Mouse (Mus musculus) ES-E14 (cell line): Measurements from ENCODE around the gene Ankrd33.

Experiments
- HCFC1 ChIP-seq: IDR thresholded peaks from 2 replicates; pipeline ENCODE4 v1.6.1; 2012; ENCODE audit warnings: low read length, inconsistent platforms, borderline replicate concordance; ENCODE audit not compliant: insufficient read depth
- MAFK ChIP-seq: IDR thresholded peaks from 2 replicates; pipeline ENCODE4 v1.6.1; 2014; ENCODE audit warnings: mild to moderate bottlenecking, low read depth, low read length, inconsistent platforms; ENCODE audit not compliant: insufficient read depth

DNA sequence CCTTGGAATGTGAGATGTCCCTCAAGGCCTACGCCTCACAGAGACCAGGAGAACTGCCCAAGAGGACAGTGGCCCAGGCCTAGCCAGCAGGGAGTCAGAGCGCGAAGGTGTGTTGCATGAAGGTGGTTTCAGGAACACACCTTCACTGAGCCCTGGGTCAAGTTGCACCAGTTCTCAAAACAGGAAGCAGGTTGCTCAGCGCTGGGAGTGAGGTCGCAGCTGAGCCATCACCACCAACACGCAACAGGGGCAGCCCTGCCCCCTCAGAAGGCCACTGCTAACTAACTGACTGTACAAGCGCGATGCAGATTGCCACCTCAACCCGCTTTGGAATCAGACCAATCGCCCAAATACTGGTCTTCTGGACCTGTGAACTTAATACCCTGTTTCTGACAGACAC lies 31.1 kb upstream of the Ankrd33 start:
- TF ChIP-seq MAFK (no peak), HCFC1 (no peak)
